Mouse (Mus musculus) neural tube, embryonic 12.5 days (tissue): ENCODE results near the gene Cby3. TPM values are rescaled to one million over a fixed set of nuclear protein-coding genes. Genes with fewer than 3 reads are reported as not detected.

Experiments
- ATAC-seq: fragments of 200-750 bp; cut with Nextera tagmentation; 2 replicates; pipeline ENCODE4 v1.8.0; 2017; ENCODE audit warnings: low read depth, mild to moderate bottlenecking, moderate TSS enrichment, moderate library complexity; ENCODE audit not compliant: low FRiP score
- H3K27ac ChIP-seq: fragments of 300-500 bp; sonication (generic); 2 replicates; pipeline ENCODE4 v1.5.1; 2016
- H3K27me3 ChIP-seq: fragments of 300-500 bp; sonication (generic); replicated peaks from 2 replicates; pipeline ENCODE4 v1.6.1; 2016; ENCODE audit warnings: mild to moderate bottlenecking
- H3K36me3 ChIP-seq: fragments of 300-500 bp; sonication (generic); 2 replicates; pipeline ENCODE4 v1.6.1; 2016; ENCODE audit warnings: mild to moderate bottlenecking
- H3K4me1 ChIP-seq: fragments of 300-500 bp; sonication (generic); 2 replicates; pipeline ENCODE4 v1.6.1; 2016
- H3K4me2 ChIP-seq: fragments of 300-500 bp; sonication (generic); replicated peaks from 2 replicates; pipeline ENCODE4 v1.6.1; 2016; ENCODE audit warnings: mild to moderate bottlenecking
- H3K4me3 ChIP-seq: fragments of 300-500 bp; sonication (generic); 2 replicates; pipeline ENCODE4 v1.5.1; 2016
- H3K9ac ChIP-seq: fragments of 300-500 bp; sonication (generic); 2 replicates; pipeline ENCODE4 v1.6.1; 2016; ENCODE audit warnings: mild to moderate bottlenecking
- H3K9me3 ChIP-seq: fragments of 300-500 bp; sonication (generic); 2 replicates; pipeline ENCODE4 v1.6.1; 2016; ENCODE audit warnings: mild to moderate bottlenecking
- WGBS: fragments of 180-500 bp; shearing (Covaris S2); methylation state at CpG from one replicate; pipeline ENCODE4 v1.1.7; 2016; 5-methylcytosine and 5-hydroxymethylcytosine counted together
- microRNA counts: library from miRNA; unstranded; fragments of <30 nt; microRNA quantifications from one replicate; lab custom pipeline; 2017
- microRNA-seq: library from miRNA; unstranded; fragments of <30 nt; microRNA quantifications from one replicate; pipeline ENCODE4, GENCODE M21; 2017
- polyA plus RNA-seq: library from polyadenylated mRNA; unstranded; fragments of >200 nt; fragmentation: Nextera tagmentation; extraction: Ambion mirVana; gene quantifications from 2 replicates; pipeline ENCODE4 v1.2.1, GENCODE M21; 2016

The Cby3 gene
- polyA plus RNA-seq, 1 experiment from 2014 or later = not detected

GRCm38 (mm10) chr11:50396766-50397307, 42.6 kb downstream of the Cby3 start:
- WGBS = 79% methylated on average over 11 of the region's 11 CpGs
- no peak for ATAC-seq
- no peak overlapping the region for H3K9ac ChIP-seq
- peaks cover 74% of the 10 kb centered on the region for H3K36me3 ChIP-seq
- no peaks in the 10 kb centered on the region for H3K27me3 ChIP-seq
- H3K27ac ChIP-seq = no peak overlapping the region
- no peaks in the 10 kb centered on the region for H3K4me1 ChIP-seq
- H3K4me3 ChIP-seq = no peak overlapping the region
- no peaks in the 10 kb centered on the region for H3K9me3 ChIP-seq
- no peak overlapping the region for H3K4me2 ChIP-seq

- ATAC-seq = no peak
- no peak overlapping the region for H3K27ac ChIP-seq
- H3K4me1 ChIP-seq = no peaks in the 10 kb centered on the region
- 89% methylated on average over 9 of the region's 9 CpGs for WGBS
- no peak overlapping the region for H3K9ac ChIP-seq
- no peaks in the 10 kb centered on the region for H3K27me3 ChIP-seq
- H3K36me3 ChIP-seq = peaks cover 78% of the 10 kb centered on the region
- no peak overlapping the region for H3K4me2 ChIP-seq
- no peak overlapping the region for H3K4me3 ChIP-seq
- H3K9me3 ChIP-seq = no peaks in the 10 kb centered on the region
Measured at GRCm38 (mm10) chr11:50397316-50397715, 43.1 kb downstream of the Cby3 start.

- H3K4me3 ChIP-seq = no peak overlapping the region
- no peaks in the 10 kb centered on the region for H3K27me3 ChIP-seq
- no peaks in the 10 kb centered on the region for H3K9me3 ChIP-seq
- no peak for ATAC-seq
- 91% methylated on average over 13 of the region's 13 CpGs for WGBS
- peaks cover 78% of the 10 kb centered on the region for H3K36me3 ChIP-seq
- no peak overlapping the region for H3K27ac ChIP-seq
- no peak overlapping the region for H3K9ac ChIP-seq
- no peaks in the 10 kb centered on the region for H3K4me1 ChIP-seq
- no peak overlapping the region for H3K4me2 ChIP-seq
Measured at GRCm38 (mm10) chr11:50398803-50399202, 44.5 kb downstream of the Cby3 start.

- Histone ChIP-seq H3K9ac (no peak overlapping the region), H3K27ac (no peak overlapping the region), H3K4me2 (no peak overlapping the region), H3K36me3 (peaks cover 71% of the 10 kb centered on the region), H3K4me1 (no peaks in the 10 kb centered on the region), H3K27me3 (no peaks in the 10 kb centered on the region), H3K4me3 (no peak overlapping the region), H3K9me3 (no peaks in the 10 kb centered on the region)
- 89% methylated on average over 3 of the region's 3 CpGs for WGBS
- ATAC-seq = no peak
Measured at GRCm38 (mm10) chr11:50402481-50402880, 48.2 kb downstream of the Cby3 start.

- Histone ChIP-seq H3K4me3 (no peak overlapping the region), H3K27ac (no peak overlapping the region), H3K27me3 (no peaks in the 10 kb centered on the region), H3K4me1 (no peaks in the 10 kb centered on the region), H3K9me3 (no peaks in the 10 kb centered on the region), H3K9ac (no peak overlapping the region), H3K4me2 (no peak overlapping the region), H3K36me3 (peaks cover 65% of the 10 kb centered on the region)
- no peak for ATAC-seq
- WGBS = 86% methylated on average over 10 of the region's 10 CpGs
Measured at GRCm38 (mm10) chr11:50403367-50404014, 49.2 kb downstream of the Cby3 start.

- H3K4me3 ChIP-seq = no peak overlapping the region
- no peaks in the 10 kb centered on the region for H3K27me3 ChIP-seq
- peaks cover 50% of the 10 kb centered on the region for H3K36me3 ChIP-seq
- ATAC-seq = no peak
- H3K27ac ChIP-seq = no peak overlapping the region
- H3K4me1 ChIP-seq = no peaks in the 10 kb centered on the region
- no peak overlapping the region for H3K4me2 ChIP-seq
- H3K9me3 ChIP-seq = no peaks in the 10 kb centered on the region
- no peak overlapping the region for H3K9ac ChIP-seq
- 55% methylated on average over 6 of the region's 6 CpGs for WGBS
Measured at GRCm38 (mm10) chr11:50407235-50407634, 53.0 kb downstream of the Cby3 start.

MicroRNA genes within 50 kb of the gene (microRNA counts, 519-probe panel; counts per million panel counts)
- microRNA mmu-miR-804 (lab: Ali Mortazavi, UCI) = 4,756 counts per million, percentile 83 among the panel's probes with 10 or more counts

Small RNAs within 50 kb of the gene (microRNA-seq; reads per million reads assigned to microRNA genes)
- gene Mir804 = not detected

Other genes starting within 250 kb of the Cby3 start
- gene Tbc1d9b, start 223.1 kb upstream of the Cby3 start, polyA plus RNA-seq = 39.8 and 47.3 TPM in 2 replicates
- gene Mrnip, start 180.0 kb upstream of the Cby3 start, polyA plus RNA-seq = 22.4 and 25.4 TPM in 2 replicates
- gene Sqstm1, start 143.6 kb upstream of the Cby3 start, polyA plus RNA-seq = 241 and 245 TPM in 2 replicates
- 57.1 and 57.2 TPM in 2 replicates for gene Mgat4b, start 143.6 kb upstream of the Cby3 start, polyA plus RNA-seq
- gene Ltc4s, start 115.8 kb upstream of the Cby3 start, polyA plus RNA-seq = 0.32 and 1.4 TPM in 2 replicates
- 6.4 and 7.3 TPM in 2 replicates for gene Maml1, start 62.2 kb upstream of the Cby3 start, polyA plus RNA-seq
- gene Canx, start 28.8 kb upstream of the Cby3 start, polyA plus RNA-seq = 277 and 291 TPM in 2 replicates
- gene Hnrnph1, start 22.5 kb downstream of the Cby3 start, polyA plus RNA-seq = 635 and 665 TPM in 2 replicates
- gene Rufy1, start 76.7 kb downstream of the Cby3 start, polyA plus RNA-seq = 27.9 and 29.0 TPM in 2 replicates
- gene Adamts2, start 247.6 kb downstream of the Cby3 start, polyA plus RNA-seq = 2.7 and 3.3 TPM in 2 replicates